Mouse (Mus musculus) cerebellum, postnatal 36 days (tissue): ENCODE results near the gene Mrvi1.

Experiments used
- DNase-seq, 2 experiments: peaks; one replicate each; pipeline ENCODE4 v3.0.0; 2021 to 2022; ENCODE audit warnings: mixed read lengths in 2 of 2

The Mrvi1 gene

DNA sequence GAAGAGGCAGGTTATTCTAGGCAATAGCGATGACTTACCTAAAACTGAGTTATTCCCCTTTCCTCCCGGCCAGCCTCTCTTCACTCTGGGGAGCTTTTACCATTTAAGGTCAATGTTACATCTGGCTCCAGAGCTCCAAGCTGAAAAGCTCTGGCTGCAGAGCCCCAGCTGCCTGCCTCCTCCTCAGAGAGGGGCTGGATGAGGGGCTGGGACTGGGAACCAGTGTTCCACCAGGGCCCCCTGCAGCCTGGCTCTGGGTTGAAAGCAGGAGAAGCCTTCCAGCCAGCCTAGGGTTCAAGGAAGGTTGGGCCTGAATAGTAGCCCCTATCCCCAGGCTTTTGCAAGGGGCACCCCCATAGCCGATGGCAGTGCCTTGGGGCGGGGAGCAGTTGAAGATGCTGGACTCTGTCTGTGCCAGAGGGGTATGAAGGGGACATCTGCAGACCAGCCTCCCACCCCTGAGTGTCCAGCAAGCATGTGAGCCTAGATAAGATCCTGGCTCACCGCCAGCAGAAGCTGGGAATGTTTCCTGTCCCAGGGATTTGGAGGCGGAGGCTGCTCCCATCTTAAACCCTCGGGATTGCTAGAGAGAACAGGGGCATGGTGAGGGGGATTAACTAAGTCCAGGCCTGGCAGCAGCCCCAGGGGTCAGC, at the start of gene Mrvi1:
Gene Mrvi1 (minus strand): TSS at position 409 of the 653 bp plus-strand sequence.
- peak in 1 of 2 experiments; percentile 5 for DNase-seq

DNA sequence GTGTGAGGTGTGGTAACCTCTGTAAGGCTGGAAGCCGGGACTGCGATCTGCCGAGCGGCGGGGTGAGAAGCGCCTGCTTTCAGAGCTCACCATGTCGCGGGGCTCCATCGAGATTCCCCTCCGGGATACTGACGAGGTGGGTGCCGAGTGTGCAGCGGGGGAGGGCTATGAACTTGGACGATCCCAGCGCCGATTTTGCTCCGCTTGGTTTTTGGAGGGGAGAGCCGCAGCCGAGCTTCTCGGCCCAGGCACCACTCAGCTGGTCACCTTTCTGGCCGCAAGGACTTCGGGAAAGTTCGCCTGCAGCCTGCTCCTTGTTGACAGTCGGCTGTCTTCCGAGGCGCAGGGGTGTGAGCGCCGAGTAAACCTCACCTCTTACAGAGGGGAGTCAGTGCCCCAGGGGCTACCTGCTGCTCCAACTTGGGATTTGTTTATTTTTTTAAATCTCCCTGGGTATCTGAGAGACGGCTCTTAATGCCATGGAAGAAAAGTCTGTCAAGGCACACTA, 46.8 kb upstream of the Mrvi1 start:
- DNase-seq = no peak

DNA sequence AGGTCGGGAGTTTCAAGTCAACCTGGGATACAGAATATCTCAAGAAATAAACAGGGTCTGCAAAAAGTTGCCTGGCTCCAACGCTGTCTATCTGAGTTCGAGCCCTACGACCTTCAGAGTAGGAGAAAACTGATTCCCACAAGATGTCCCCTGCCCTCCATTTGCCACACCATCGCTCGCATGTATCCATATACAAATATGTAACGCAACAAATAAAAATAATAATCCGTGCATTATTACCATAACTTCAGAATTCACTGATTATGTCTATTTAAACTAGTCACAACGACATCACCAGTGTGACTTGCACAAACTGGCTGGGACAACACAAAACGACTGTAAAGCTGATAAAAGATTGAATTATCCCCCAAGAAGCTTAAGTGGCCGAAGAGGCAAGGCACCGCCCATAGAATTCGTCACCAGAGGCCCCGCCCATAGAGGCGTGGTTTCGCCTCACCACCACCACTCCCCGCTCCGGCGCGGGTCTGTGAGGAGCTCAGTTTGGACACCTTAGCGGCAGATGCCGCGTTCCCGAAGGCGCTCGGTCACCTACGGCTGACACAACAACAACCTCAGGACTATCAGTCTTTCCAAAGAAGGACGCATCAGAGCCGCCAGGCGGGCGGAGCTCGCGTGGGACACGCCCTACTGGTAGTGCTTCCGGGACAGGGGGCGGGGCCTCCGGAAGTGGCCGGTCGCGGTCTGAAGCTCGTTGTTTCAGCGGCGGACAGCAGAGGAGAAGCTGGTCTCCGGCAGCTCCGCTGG, 46.2 kb upstream of the Mrvi1 start, which contains the start of gene Ctr9:
Gene Ctr9 (plus strand): TSS at position 671 of the 765 bp plus-strand sequence.
- peak; percentile 94 for DNase-seq

DNA sequence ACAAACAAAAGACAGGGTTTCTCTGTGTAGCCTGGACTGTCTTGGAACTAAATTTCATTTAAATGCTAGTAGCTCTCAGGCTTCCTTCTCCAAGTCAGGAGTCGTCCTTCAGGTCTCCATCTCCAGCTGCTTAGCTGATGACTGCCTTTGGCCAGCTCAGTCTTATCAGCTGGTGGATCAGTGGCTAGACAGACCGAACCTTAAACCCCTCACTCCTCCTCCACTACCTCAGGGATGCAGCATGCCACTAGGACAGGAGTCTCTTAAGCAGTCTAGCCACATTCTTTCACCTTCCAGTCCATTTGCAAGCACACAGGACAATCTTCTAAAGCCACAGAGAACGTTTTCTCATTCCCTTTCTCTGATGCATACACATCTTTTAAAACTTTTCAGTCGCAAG, 42.7 kb upstream of the Mrvi1 start:
- no peak for DNase-seq

DNA sequence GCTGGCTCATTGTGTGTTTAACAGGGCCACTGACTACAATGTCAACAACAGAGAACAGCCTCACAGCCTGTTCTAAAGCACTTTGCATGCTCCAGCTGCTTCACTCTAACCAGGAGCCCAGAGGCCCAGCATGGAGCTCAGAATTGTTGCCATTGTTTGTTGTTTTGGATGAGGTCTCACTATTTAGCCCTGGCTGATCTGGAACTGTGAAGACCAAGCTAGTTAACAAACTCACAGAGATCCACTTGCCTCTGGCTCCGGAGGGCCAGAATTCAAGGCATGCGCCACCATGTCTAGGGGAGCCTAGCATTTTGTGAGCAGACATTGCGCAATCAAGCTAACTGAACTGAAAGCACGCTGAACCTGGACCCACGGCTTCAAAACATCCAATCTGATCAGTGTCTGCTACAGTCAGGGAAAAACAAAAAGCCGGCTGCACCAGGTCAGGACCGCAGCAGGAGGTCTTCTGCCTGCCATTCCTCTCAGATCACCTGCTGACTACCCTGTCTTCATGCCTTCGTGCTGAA, 41.9 kb upstream of the Mrvi1 start:
- peak in 1 of 2 experiments; percentile 8 for DNase-seq

DNA sequence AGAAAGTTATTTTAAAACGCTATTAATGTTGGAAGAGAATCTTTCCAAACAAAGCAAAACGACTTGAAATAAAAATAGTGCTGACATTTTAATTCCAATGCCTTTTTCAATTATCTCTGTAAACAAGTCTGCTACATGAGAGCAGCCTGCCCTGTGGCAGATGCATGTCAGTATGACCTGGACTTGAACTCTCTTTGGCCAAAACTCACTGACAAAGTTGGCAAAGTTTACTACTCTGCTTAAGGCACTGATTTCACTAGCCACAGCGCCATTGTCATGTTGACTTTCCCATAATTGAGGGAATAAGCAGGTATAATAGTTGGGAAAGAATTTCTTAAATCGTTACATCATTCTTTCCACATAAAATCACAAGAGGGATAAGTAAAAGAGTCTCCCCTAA, 38.6 kb upstream of the Mrvi1 start:
- no peak for DNase-seq

DNA sequence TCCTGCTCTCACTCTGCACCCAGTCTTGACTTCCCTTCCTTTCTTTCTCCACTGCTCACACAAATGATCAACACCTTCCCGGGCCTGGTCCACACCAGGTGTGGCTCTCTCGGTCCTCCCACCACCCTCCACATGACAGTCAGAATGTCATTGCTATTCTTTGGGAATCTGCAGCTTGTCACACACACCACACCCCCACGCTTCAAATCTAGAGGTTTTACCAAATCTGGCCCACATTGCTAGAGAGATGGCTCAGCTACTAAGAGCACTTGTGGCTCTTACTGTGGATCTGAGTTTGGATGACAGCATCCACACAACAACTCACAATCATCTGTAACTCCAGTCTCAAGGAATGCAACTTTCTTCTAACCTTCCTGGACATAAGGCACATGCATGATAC, 34.7 kb upstream of the Mrvi1 start:
- no peak for DNase-seq

DNA sequence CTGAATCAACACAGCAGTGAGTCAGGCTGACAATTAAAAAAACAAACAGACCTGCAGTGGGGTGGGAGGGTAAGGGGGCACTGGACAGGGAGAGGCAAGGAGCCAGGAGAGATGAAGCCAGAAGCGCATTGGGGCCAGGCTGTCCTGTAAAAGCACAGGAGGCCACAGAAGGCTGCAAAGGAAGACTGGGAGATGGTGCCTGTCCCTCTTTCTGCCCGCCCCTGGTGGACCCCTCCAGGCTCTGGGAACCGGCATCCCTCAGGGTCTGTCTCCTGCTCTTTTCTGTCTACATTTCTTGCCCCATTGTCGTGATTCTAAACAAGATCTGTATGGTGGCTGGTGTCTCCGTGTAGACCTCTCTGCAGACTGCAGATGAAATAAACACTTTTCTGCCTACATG, 33.5 kb upstream of the Mrvi1 start:
- no peak for DNase-seq

DNA sequence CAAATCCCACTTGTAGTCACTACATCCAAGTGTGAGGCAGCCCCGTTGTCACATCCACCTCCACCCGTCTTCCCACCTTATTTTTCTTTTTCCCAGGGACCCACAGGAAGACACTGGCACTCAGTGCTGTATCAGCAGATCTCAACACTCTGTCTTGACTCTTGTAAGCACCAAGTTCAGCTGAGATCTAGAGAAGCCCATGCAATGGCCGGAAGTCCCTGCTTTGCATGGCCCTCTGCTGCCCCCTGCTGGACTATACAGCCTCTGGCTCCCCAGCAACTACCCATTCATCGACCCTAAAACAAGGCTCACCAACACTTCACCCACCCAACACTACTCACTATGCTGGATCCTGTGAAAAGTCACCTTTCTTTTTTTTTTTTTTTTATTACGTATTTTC, 32.6 kb upstream of the Mrvi1 start:
- peak; percentile 64 to 66 for DNase-seq

DNA sequence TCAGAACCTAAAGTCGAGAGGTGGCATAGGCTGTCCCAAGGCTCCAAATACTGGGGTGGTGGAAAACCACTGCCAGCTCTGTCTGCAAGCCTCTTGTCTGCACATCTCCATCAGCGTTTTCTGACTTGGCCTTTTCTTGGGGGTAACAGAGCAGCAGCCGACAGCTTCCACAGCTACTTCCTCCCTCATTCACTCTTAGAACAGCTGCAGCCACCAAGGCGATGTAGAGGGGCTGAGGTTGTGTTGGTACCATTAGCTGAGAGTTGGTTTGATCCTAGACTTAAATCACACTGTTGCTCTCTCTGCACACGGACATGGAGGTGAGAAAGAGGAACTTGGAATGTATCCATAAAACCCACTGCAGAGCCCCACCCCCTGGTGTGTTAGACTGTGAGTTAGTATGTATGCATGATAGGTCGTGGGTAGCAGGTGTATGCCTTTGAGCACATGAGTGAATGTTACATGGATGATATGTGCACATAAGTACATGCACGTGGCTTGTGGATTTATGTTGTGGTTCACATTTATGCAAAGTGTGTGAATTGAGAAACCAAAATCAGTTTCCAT, 31.9 kb upstream of the Mrvi1 start:
- no peak for DNase-seq

DNA sequence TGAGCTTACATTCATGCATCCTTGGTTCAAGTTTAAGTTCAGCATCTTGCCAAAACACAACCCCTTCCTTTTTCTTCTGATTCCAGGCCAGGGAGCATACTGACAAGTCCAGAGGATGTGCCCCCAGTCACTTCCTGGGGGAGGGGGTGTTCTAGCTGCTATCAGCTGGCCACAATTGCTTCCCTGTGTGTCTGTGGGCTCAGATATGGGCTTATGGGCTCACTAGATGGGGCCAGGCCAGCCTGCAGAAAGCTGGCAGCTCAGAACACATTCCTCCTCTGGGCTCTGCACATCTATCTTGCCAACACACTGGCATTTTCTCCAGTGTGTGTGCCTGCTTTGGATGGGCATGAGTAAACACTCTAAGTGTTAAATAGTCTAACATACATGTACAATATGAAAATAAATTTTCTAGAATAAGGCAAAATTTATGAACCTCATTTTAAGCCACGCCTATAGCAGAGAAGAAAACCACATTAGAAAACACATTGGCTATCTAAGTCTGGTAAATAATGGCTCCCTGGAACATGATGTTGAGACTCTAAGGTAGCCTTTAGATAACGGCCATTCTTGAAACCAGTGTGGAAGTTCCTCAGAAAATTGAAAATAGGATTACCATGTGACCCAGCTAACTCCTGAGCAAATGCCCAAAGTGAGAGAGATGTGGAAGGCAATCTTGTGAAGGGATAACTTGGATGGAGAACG, 22.0 kb upstream of the Mrvi1 start:
- DNase-seq = no peak

DNA sequence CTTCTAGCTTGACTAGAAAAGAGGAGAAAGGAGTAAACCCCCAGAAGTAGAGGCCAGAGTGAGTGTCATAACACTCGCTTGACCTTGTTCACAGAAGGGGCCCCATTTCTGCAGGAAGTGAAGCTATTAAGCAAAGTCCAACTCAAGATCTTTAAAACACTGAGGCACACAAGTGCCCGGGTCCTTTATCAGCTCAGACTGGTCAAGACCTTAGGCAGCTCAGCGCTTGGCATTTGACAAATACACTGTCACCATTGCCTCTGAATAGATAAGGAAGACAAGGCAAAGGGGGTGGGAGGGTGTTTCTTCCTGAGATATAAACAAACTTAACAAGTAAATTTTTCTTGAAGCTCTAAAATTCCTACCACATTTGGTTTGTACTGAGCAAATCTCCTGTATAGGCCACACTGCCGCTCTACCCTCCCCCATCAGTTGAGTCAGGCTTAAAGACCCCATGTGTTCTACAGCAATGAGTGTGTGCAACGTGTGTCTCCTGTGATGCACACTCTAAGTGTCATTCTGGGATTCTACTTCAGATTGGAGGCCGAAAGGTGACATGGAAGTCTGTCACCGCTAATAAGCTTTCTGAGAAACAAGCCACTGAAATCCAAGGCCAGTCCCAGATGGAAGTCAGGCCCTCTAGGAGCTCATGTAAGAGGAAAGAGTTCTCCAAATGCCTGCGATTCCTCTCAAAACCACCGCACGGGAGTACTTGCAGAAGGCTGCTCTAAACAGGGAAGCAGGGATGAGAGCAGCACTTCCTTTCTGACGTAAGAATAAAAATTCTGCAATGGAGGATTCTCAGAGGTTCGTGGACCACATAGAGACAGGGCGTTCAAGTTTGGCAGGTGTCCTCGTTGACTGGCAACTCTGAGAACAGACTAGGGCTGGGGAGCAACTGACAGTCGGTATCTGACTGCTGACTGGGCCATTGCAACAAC, 16.9 kb upstream of the Mrvi1 start:
- DNase-seq = no peak

DNA sequence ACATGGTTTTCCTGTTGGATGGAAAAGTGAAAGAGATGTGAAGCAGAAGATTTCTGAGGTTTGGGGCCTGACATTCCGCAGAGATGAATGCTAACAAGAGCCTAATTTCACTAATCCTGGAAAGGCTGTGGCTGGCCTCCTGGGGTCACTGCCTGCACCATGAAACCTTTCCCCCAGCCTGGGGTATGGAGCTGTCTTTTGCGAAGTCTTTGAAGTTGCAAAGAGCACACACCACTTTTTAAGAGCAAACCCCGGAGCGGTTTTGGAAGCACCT, 8.9 kb upstream of the Mrvi1 start:
- no peak for DNase-seq

DNA sequence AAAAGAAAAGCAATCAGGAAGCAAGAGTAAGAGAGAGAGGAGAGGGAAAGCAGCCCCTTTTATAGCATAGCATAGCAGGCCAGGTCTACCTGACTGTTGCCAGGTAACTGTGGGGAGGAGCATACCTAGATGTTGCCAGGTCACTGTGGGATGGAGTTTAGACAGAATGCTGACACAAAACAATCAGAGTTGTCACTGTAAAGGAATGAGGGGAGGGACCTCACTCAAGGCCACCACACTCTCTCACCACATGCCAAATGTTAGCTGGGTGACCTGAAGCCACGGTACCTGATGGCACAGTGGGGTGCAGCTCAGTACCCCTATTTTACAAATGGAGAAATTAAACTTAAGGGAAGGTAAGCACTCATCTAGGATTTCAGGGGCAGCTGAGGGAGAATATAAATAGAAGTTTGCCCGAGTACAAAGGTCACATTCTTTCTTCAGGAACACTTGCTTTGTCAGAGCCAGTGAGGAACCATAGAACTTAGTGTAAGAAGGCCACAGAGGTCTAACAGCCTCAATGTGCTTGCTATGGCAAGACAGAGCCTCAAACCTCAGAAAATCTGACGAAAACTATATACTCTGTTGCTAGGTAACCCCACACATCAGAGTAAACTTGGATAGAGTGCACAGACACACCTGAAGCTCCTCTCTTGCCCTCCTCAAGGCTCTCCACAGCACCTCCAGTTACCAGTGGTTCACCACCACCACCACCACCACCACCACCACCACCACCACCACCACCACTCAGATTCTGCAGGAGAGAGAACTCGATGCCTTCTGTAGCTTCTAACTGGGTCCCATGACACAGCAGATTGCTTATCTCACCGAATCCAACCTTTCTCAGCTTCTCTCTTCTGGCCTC, 8.3 kb upstream of the Mrvi1 start:
- no peak for DNase-seq

DNA sequence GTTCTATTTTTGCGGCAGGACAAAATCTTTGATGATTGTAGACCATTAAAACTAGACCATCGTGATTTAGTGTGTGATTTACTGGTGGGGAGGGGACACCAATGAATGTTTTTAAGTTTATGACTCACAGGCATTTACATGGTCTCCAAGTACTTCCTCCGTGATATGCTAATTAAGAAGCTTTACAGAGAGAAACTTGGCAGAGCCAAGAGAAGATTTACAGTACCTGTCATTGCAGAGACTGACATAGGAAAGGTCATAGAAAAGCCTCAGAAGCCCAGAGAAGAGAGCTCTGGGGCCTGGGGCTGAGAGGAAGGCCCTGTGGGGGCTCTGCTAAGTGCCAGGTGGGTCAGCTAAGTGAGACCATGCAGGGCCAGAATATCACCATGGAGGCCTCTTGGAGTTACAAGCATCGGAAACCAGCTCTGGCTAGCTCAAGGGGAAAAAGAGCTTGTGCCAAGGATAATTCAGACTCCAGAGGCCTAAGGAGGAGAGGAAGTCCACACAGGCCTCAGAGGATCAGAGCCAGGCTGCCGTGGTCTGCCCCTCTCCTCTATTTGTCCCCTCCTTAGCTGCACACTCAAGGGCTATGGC, 7.1 kb upstream of the Mrvi1 start:
- DNase-seq = no peak

DNA sequence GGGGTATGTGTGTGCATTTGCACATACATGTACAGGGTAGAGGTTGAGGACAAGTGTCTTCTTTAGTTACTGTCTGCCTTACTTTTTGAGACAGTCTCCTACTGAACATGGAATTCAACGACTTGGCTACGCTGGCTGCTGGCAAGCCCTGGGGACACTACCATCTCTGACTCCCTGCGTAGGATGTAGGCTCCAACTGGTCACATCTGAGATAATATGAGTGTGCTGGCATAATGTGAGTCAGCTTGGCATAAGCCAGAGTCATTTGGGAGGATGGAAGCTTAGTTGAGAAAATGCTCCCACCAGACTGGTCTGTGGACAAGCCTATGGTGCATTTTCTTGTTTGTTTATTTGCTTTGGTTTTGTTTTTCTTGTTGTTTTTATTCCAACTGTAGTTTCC, 5.8 kb upstream of the Mrvi1 start:
- no peak for DNase-seq

DNA sequence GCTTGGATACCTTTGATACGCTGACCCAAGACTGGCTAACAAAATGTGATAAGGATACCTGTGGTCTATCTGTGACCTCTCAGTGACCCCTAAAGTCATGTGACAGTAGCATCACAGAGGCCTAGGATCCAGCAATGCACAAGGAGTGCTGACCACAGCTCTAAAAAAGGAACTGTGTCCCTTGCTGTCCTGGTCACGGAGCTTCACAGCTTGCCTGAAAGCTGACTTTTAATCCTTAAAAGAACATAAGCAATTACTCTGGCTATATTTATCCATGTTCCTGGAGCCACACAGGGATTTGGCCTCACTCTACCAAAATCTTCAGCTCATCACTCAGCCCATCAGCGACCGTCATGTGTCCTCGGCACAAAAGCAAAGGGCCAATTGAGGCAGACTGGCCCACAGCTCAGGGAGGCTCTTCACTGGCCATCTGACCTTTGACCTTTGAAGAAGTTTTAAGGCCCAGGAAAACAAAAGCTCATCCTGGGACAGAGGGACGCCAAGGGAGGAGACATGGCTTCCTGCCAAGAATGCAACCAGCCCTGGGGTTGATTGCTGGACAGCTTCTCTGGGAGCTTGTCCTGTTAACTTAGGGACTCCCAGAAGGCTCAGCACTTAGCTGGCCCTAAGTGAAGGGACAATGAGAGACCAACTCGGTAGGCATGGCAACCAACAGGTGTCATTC, 3.5 kb upstream of the Mrvi1 start:
- DNase-seq = no peak

DNA sequence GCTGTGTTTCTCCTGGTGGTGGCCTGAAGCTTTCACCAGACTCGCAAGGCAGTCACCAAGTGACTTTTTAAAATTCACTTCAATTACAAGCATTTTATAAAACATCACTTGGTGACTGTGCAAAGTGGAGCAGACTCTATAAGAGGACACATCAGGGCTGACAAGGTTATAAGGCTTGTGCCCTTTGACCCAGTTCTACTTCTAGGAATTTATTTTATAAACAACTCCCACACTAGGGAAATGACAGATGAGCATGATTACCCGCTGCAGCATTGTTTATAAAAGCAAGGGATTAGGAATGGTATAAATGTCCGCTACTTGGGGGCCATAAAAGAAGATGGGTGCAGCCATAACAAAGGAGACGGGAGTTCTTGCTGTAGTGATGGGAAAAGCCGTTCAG, 1.4 kb upstream of the Mrvi1 start:
- no peak for DNase-seq

DNA sequence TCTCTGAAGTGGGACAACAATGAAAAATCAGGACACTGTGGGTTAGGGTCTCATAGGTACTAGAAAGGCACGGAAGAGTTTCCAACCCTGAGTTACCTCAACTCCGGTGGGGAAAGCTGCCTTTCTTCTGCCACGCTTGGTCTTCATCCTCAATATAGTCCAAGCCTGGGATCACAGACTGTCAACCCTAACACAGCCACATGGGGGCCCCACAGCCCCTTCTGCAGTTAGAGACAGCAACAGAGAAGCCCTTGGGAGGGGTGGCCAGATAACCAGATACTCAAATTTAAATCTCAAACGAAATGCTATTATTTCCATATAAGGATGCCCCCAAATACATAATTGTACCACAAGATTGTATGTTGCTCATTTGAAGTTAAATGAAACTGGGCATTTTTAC, 503 bp upstream of the Mrvi1 start:
- peak in 1 of 2 experiments; percentile 5 for DNase-seq

DNA sequence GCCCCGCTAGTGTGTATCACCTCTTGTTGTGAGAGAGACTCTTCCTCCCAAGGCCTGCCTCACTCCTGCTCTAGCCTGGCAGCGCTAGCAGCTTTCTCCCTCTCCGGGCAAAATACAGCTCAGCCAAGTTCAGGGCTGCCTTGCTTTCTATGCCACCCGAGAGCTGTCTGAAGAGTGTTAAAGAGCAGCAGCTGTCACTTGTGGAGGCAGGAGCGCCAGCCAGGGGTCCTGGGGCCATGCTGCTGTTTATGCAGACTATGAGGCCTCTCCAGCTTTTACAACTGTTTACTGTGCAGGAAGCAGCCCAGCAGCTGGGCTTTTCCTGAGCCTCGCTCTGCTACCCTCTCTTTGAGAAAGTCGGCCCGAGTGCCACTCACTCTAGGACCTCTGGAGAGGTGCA, 1.2 kb downstream of the Mrvi1 start:
- DNase-seq = no peak
